Mouse (Mus musculus): ENCODE measurements around the gene Lgals1. TPM values are rescaled to one million over a fixed set of nuclear protein-coding genes. Genes with fewer than 3 reads are reported as not detected.

Gene Lgals1
- total and polyA plus RNA-seq, 3 experiments, result 174 to 425 (median 176) TPM

GRCm38 (mm10) chr15:78960088-78960487, 33.6 kb downstream of the Lgals1 start:
- TF ChIP-seq EP300 (IDR thresholded peaks at IDR 0.05; ENCODE audit: insufficient read depth, low read depth, low read length) (no peak), CTCF (IDR thresholded peaks at IDR 0.05) (no peak)
- 61% methylated on average over 4 of the region's 4 CpGs for WGBS
- peak; percentile 70 to 80 for DNase-seq
- Histone ChIP-seq H3K4me3 (no peak overlapping the region), H3K4me1 (ENCODE audit: control insufficient read depth, insufficient read depth, low read length) (peaks cover 3% of the 10 kb centered on the region), H3K79me2 (replicated peaks; ENCODE audit: control insufficient read depth, insufficient read depth, low read length) (no peaks in the 10 kb centered on the region), H3K36me3 (ENCODE audit: control insufficient read depth, insufficient read depth, low read length) (no peaks in the 10 kb centered on the region), H3K9ac (ENCODE audit: low read depth, low read length) (no peak overlapping the region), H3K27me3 (ENCODE audit: control insufficient read depth, insufficient read depth, low read length) (no peaks in the 10 kb centered on the region), H3K27ac (no peak overlapping the region)
- intact Hi-C loops (cut with DNase I), result no loop called here

- no peaks in the 10 kb centered on the region for H3K36me3 ChIP-seq (ENCODE audit: control insufficient read depth, insufficient read depth, low read length)
- peaks cover 3% of the 10 kb centered on the region for H3K4me1 ChIP-seq (ENCODE audit: control insufficient read depth, insufficient read depth, low read length)
- H3K27ac ChIP-seq, result no peak overlapping the region
- WGBS, result 30% methylated on average over 2 of the region's 2 CpGs
- peak; percentile 70 to 77 for DNase-seq
- intact Hi-C loops (cut with DNase I), result loop anchor here (2.0 kb wide), 1 partner anchor 48 kb away; no protein-coding TSS in a partner anchor
- no peaks in the 10 kb centered on the region; the same call in 1 of the 2 replicates for H3K27me3 ChIP-seq (ENCODE audit: control insufficient read depth, insufficient read depth, low read length)
- H3K9ac ChIP-seq (ENCODE audit: low read depth, low read length), result no peak overlapping the region
- H3K79me2 ChIP-seq (replicated peaks; ENCODE audit: control insufficient read depth, insufficient read depth, low read length), result no peaks in the 10 kb centered on the region
- peak; percentile 85 for TF ChIP-seq CTCF (IDR thresholded peaks at IDR 0.05)
- TF ChIP-seq EP300 (IDR thresholded peaks at IDR 0.05; ENCODE audit: insufficient read depth, low read depth, low read length), result 0 out of 2 replicates have a peak, but pooled peaks have one; percentile 51
- no peak for TF ChIP-seq POLR2A (IDR thresholded peaks at IDR 0.05; ENCODE audit: insufficient read depth, low read depth, low read length)
- no peak overlapping the region for H3K4me3 ChIP-seq
Observed at GRCm38 (mm10) chr15:78962885-78963284, 36.4 kb downstream of the Lgals1 start.

GRCm38 (mm10) chr15:78971626-78972025, 45.1 kb downstream of the Lgals1 start:
- WGBS, result 46% methylated on average over 6 of the region's 6 CpGs
- TF ChIP-seq CTCF (IDR thresholded peaks at IDR 0.05) (no peak), POLR2A (IDR thresholded peaks at IDR 0.05; ENCODE audit: insufficient read depth, low read depth, low read length) (no peak), EP300 (IDR thresholded peaks at IDR 0.05; ENCODE audit: insufficient read depth, low read depth, low read length) (no peak)
- no peaks in the 10 kb centered on the region for H3K36me3 ChIP-seq (ENCODE audit: control insufficient read depth, insufficient read depth, low read length)
- H3K9ac ChIP-seq (ENCODE audit: low read depth, low read length), result no peak overlapping the region
- no peak overlapping the region for H3K27ac ChIP-seq
- no peaks in the 10 kb centered on the region for H3K4me1 ChIP-seq (ENCODE audit: control insufficient read depth, insufficient read depth, low read length)
- H3K79me2 ChIP-seq (replicated peaks; ENCODE audit: control insufficient read depth, insufficient read depth, low read length), result no peaks in the 10 kb centered on the region
- H3K27me3 ChIP-seq (ENCODE audit: control insufficient read depth, insufficient read depth, low read length), result no peaks in the 10 kb centered on the region; the same call in 1 of the 2 replicates
- DNase-seq, result no peak
- H3K4me3 ChIP-seq, result no peak overlapping the region
- intact Hi-C loops (cut with DNase I), result no loop called here

- H3K36me3 ChIP-seq (ENCODE audit: control insufficient read depth, insufficient read depth, low read length), result no peaks in the 10 kb centered on the region
- intact Hi-C loops (cut with DNase I), result no loop called here
- H3K27ac ChIP-seq, result no peak overlapping the region
- H3K4me1 ChIP-seq (ENCODE audit: control insufficient read depth, insufficient read depth, low read length), result peaks cover 2% of the 10 kb centered on the region; the same call in 1 of the 2 replicates
- H3K9ac ChIP-seq (ENCODE audit: low read depth, low read length), result no peak overlapping the region
- H3K79me2 ChIP-seq (replicated peaks; ENCODE audit: control insufficient read depth, insufficient read depth, low read length), result no peaks in the 10 kb centered on the region
- H3K27me3 ChIP-seq (ENCODE audit: control insufficient read depth, insufficient read depth, low read length), result no peaks in the 10 kb centered on the region
- no peak overlapping the region for H3K4me3 ChIP-seq
- DNase-seq, result no peak
- 78% methylated on average over 7 of the region's 7 CpGs for WGBS
- TF ChIP-seq EP300 (IDR thresholded peaks at IDR 0.05; ENCODE audit: insufficient read depth, low read depth, low read length), result no peak
- no peak for TF ChIP-seq POLR2A (IDR thresholded peaks at IDR 0.05; ENCODE audit: insufficient read depth, low read depth, low read length)
- peak; percentile 25 for TF ChIP-seq CTCF (IDR thresholded peaks at IDR 0.05)
Observed at GRCm38 (mm10) chr15:78973950-78974349, 47.4 kb downstream of the Lgals1 start.

- TF ChIP-seq EP300 (IDR thresholded peaks at IDR 0.05; ENCODE audit: insufficient read depth, low read depth, low read length) (no peak), CTCF (IDR thresholded peaks at IDR 0.05) (no peak), POLR2A (IDR thresholded peaks at IDR 0.05; ENCODE audit: insufficient read depth, low read depth, low read length) (no peak)
- 91% methylated on average over 8 of the region's 8 CpGs for WGBS
- H3K27me3 ChIP-seq (ENCODE audit: control insufficient read depth, insufficient read depth, low read length), result no peaks in the 10 kb centered on the region
- no peak overlapping the region for H3K4me3 ChIP-seq
- no peak overlapping the region for H3K9ac ChIP-seq (ENCODE audit: low read depth, low read length)
- peaks cover 6% of the 10 kb centered on the region for H3K4me1 ChIP-seq (ENCODE audit: control insufficient read depth, insufficient read depth, low read length)
- intact Hi-C loops (cut with DNase I), result no loop called here
- no peaks in the 10 kb centered on the region for H3K79me2 ChIP-seq (replicated peaks; ENCODE audit: control insufficient read depth, insufficient read depth, low read length)
- H3K36me3 ChIP-seq (ENCODE audit: control insufficient read depth, insufficient read depth, low read length), result no peaks in the 10 kb centered on the region
- no peak overlapping the region for H3K27ac ChIP-seq
- no peak for DNase-seq
Observed at GRCm38 (mm10) chr15:78977676-78978159, 51.2 kb downstream of the Lgals1 start.

- Histone ChIP-seq H3K4me3 (no peak overlapping the region), H3K9ac (ENCODE audit: low read depth, low read length) (no peak overlapping the region; the same call in none of the 2 replicates), H3K79me2 (replicated peaks; ENCODE audit: control insufficient read depth, insufficient read depth, low read length) (0 out of 2 replicates have a peak, but pooled peaks cover 2% of the 10 kb centered on the region), H3K27me3 (ENCODE audit: control insufficient read depth, insufficient read depth, low read length) (no peaks in the 10 kb centered on the region), H3K4me1 (ENCODE audit: control insufficient read depth, insufficient read depth, low read length) (peaks cover 6% of the 10 kb centered on the region), H3K36me3 (ENCODE audit: control insufficient read depth, insufficient read depth, low read length) (no peaks in the 10 kb centered on the region), H3K27ac (peak overlapping the region; percentile 49)
- 12% methylated on average over 4 of the region's 4 CpGs for WGBS
- peak; percentile 82 to 88 for DNase-seq
- 0 out of 2 replicates have a peak, but pooled peaks have one; percentile 23 for TF ChIP-seq POLR2A (IDR thresholded peaks at IDR 0.05; ENCODE audit: insufficient read depth, low read depth, low read length)
- no peak for TF ChIP-seq CTCF (IDR thresholded peaks at IDR 0.05)
- 0 out of 2 replicates have a peak, but pooled peaks have one; percentile 54 for TF ChIP-seq EP300 (IDR thresholded peaks at IDR 0.05; ENCODE audit: insufficient read depth, low read depth, low read length)
- intact Hi-C loops (cut with DNase I), result no loop called here
Observed at GRCm38 (mm10) chr15:78978875-78979274, 52.4 kb downstream of the Lgals1 start.

Small RNA genes lying within 50 kb of the gene (microRNA-seq; reads per million reads assigned to microRNA genes)
- 0.77 to 1.1 reads per million in 2 experiments for gene Mir6955

Other genes starting within 250 kb of the Lgals1 start
- 1 to 10 TPM; 1.3 to 3.4 TPM for gene Elfn2, start 208.0 kb upstream of the Lgals1 start, total RNA-seq (2021)
- 0.16 and 0.35 TPM in 2 replicates for gene Elfn2, start 208.0 kb upstream of the Lgals1 start, polyA plus RNA-seq (2012; rRNA removed)
- 10 to 100 TPM; 11.1 to 11.6 TPM for gene Mfng, start 153.2 kb upstream of the Lgals1 start, total RNA-seq (2021)
- gene Mfng, start 153.2 kb upstream of the Lgals1 start, polyA plus RNA-seq (2012; rRNA removed), result 15.0 and 19.1 TPM in 2 replicates
- 10 to 100 TPM; 15.0 to 17.0 TPM for gene Card10, start 123.7 kb upstream of the Lgals1 start, total RNA-seq (2021)
- 22.3 and 28.5 TPM in 2 replicates for gene Card10, start 123.7 kb upstream of the Lgals1 start, polyA plus RNA-seq (2012; rRNA removed)
- 10 to 100 TPM; 30.8 to 37.1 TPM for gene Cdc42ep1, start 84.1 kb upstream of the Lgals1 start, total RNA-seq (2021)
- gene Cdc42ep1, start 84.1 kb upstream of the Lgals1 start, polyA plus RNA-seq (2012; rRNA removed), result 62.3 and 71.8 TPM in 2 replicates
- gene Lgals2, start 71.2 kb upstream of the Lgals1 start, total RNA-seq (2021), result not detected
- 0.59 and 1.5 TPM in 2 replicates for gene Lgals2, start 71.2 kb upstream of the Lgals1 start, polyA plus RNA-seq (2012; rRNA removed)
- gene Gga1, start 49.5 kb upstream of the Lgals1 start, total RNA-seq (2021), result 10 to 100 TPM; 42.2 to 44.4 TPM
- 44.7 and 52.7 TPM in 2 replicates for gene Gga1, start 49.5 kb upstream of the Lgals1 start, polyA plus RNA-seq (2012; rRNA removed)
- not detected for gene Gm49510, start 27.1 kb upstream of the Lgals1 start, total RNA-seq (2021)
- gene Gm49510, start 27.1 kb upstream of the Lgals1 start, polyA plus RNA-seq (2012; rRNA removed), result 0.04 TPM in 1 of 2 replicates, not detected in the other
- gene Sh3bp1, start 27.0 kb upstream of the Lgals1 start, total RNA-seq (2021), result 1 to 10 TPM; 2.6 to 3.3 TPM
- gene Sh3bp1, start 27.0 kb upstream of the Lgals1 start, polyA plus RNA-seq (2012; rRNA removed), result 12.6 and 19.2 TPM in 2 replicates
- under 1 TPM; 0.81 to 0.86 TPM for gene Pdxp, start 12.8 kb upstream of the Lgals1 start, total RNA-seq (2021)
- 2.0 and 2.9 TPM in 2 replicates for gene Pdxp, start 12.8 kb upstream of the Lgals1 start, polyA plus RNA-seq (2012; rRNA removed)
- 10 to 100 TPM; 13.8 to 17.4 TPM for gene Nol12, start 8.2 kb downstream of the Lgals1 start, total RNA-seq (2021)
- gene Nol12, start 8.2 kb downstream of the Lgals1 start, polyA plus RNA-seq (2012; rRNA removed), result 9.9 and 13.1 TPM in 2 replicates
- gene Triobp, start 21.0 kb downstream of the Lgals1 start, total RNA-seq (2021), result 10 to 100 TPM; 24.4 to 30.9 TPM
- 22.0 and 26.7 TPM in 2 replicates for gene Triobp, start 21.0 kb downstream of the Lgals1 start, polyA plus RNA-seq (2012; rRNA removed)
- gene H1f0, start 101.7 kb downstream of the Lgals1 start, total RNA-seq (2021), result 10 to 100 TPM; 73.3 to 82.4 TPM
- 54.2 and 66.4 TPM in 2 replicates for gene H1f0, start 101.7 kb downstream of the Lgals1 start, polyA plus RNA-seq (2012; rRNA removed)
- gene Galr3, start 115.2 kb downstream of the Lgals1 start, total RNA-seq (2021), result not detected
- not detected in 2 replicates for gene Galr3, start 115.2 kb downstream of the Lgals1 start, polyA plus RNA-seq (2012; rRNA removed)
- 1 to 10 TPM; 5.5 to 8.5 TPM for gene Ankrd54, start 136.2 kb downstream of the Lgals1 start, total RNA-seq (2021)
- gene Ankrd54, start 136.2 kb downstream of the Lgals1 start, polyA plus RNA-seq (2012; rRNA removed), result 12.2 and 14.2 TPM in 2 replicates
- 10 to 100 TPM; 63.9 to 69.2 TPM for gene Eif3l, start 148.5 kb downstream of the Lgals1 start, total RNA-seq (2021)
- 90.3 and 116 TPM in 2 replicates for gene Eif3l, start 148.5 kb downstream of the Lgals1 start, polyA plus RNA-seq (2012; rRNA removed)
- 10 to 100 TPM; 43.0 to 45.7 TPM for gene Micall1, start 182.2 kb downstream of the Lgals1 start, total RNA-seq (2021)
- 39.3 and 58.7 TPM in 2 replicates for gene Micall1, start 182.2 kb downstream of the Lgals1 start, polyA plus RNA-seq (2012; rRNA removed)
- 100 to 1,000 TPM; 126 to 145 TPM for gene Polr2f, start 214.3 kb downstream of the Lgals1 start, total RNA-seq (2021)
- gene Polr2f, start 214.3 kb downstream of the Lgals1 start, polyA plus RNA-seq (2012; rRNA removed), result 48.6 and 50.9 TPM in 2 replicates
- 1 to 10 TPM; 1.8 to 2.6 TPM for gene 1700088E04Rik, start 214.5 kb downstream of the Lgals1 start, total RNA-seq (2021)
- gene 1700088E04Rik, start 214.5 kb downstream of the Lgals1 start, polyA plus RNA-seq (2012; rRNA removed), result 2.8 and 3.8 TPM in 2 replicates
- 1 to 10 TPM; 1.1 to 1.3 TPM for gene Sox10, start 238.5 kb downstream of the Lgals1 start, total RNA-seq (2021)
- gene Sox10, start 238.5 kb downstream of the Lgals1 start, polyA plus RNA-seq (2012; rRNA removed), result 4.5 and 4.9 TPM in 2 replicates

Measured in heart, adult 2 months (tissue).